26 mouse cellular contexts compared by ENCODE assay signal in genomic region chr1:36739231-36739630, GRCm38 (mm10). TPM values are rescaled to one million over a fixed set of nuclear protein-coding genes. Genes with fewer than 3 reads are reported as not detected.
A peak's percentile ranks its signal among the peaks of the same experiment; 100 is the strongest.
DNase-seq lines count a peak whose midpoint lies in the region; TF ChIP-seq lines count a peak whose summit lies in the region.
"Had no signal": no experiment of that assay in that cellular context is flagged by ENCODE, and none has a peak within 500 bp of the region (broad histone marks: within the 10 kb centered on the region; RNA-seq: fewer than 3 reads in every experiment).

No protein-coding gene starts in this region.

- TF ChIP-seq POLR2A in heart, adult 2 months (IDR thresholded peaks at IDR 0.05; ENCODE audit: insufficient read depth, low read depth, low read length) = no peak

- no peaks in the 10 kb centered on the region; the same call in 1 of the 2 replicates for H3K4me1 ChIP-seq in heart, adult 2 months (ENCODE audit: control insufficient read depth, insufficient read depth, low read length)

- no peak overlapping the region for H3K9ac ChIP-seq in heart, adult 2 months (ENCODE audit: low read depth, low read length)

- peak; percentile 63 for DNase-seq in heart, adult 11 months
- DNase-seq in heart, adult 2 months = no peak
- DNase-seq in fat pad, adult 2 months (ENCODE audit: extremely low read depth, low read depth, low spot score) = peak; percentile 61
- peak; percentile 54 for DNase-seq in gonadal fat pad, adult 2 months (ENCODE audit: low read depth)
- DNase-seq in B cell, adult 2 months = no peak
- no peak for DNase-seq in kidney, postnatal 36 days
- DNase-seq: adrenal gland, adult 2 months; adrenal gland, adult 8-10 months; adrenal gland, postnatal 10 days; adrenal gland, postnatal 14 days; adrenal gland, postnatal 25 days; adrenal gland, postnatal 36 days; cerebellum, adult 11 months; cerebellum, adult 11-12 months; cerebellum, adult 18-20 months; cerebellum, adult 2 months had no signal

- no peaks in the 10 kb centered on the region for H3K79me2 ChIP-seq in heart, adult 2 months (replicated peaks; ENCODE audit: control insufficient read depth, insufficient read depth, low read length)

- no peaks in the 10 kb centered on the region for H3K27me3 ChIP-seq in heart, adult 2 months (ENCODE audit: control insufficient read depth, insufficient read depth, low read length)
- H3K27me3 ChIP-seq: Patski had no signal

- 68% methylated on average over 5 of the region's 5 CpGs for WGBS in heart, adult 2 months

- no peaks in the 10 kb centered on the region for H3K36me3 ChIP-seq in heart, adult 2 months (ENCODE audit: control insufficient read depth, insufficient read depth, low read length)
- H3K36me3 ChIP-seq: G1E had no signal

- TF ChIP-seq CTCF in heart, adult 2 months (IDR thresholded peaks at IDR 0.05) = no peak

- TF ChIP-seq EP300 in heart, adult 2 months (IDR thresholded peaks at IDR 0.05; ENCODE audit: insufficient read depth, low read depth, low read length) = no peak

- no peak overlapping the region for H3K27ac ChIP-seq in heart, adult 2 months

- intact Hi-C loops in heart, adult 2 months (cut with DNase I) = no loop called here

- H3K4me3 ChIP-seq in heart, adult 2 months = no peak overlapping the region

RNA-seq across cellular contexts. Expression of gene Zap70, which starts 22.4 kb away (rescaled TPM):
- under 1 TPM; 0.32 to 0.34 TPM for total RNA-seq in heart, adult 2 months (2021)
- polyA plus RNA-seq in heart, adult 2 months (2012; rRNA removed) = 0.47 TPM in 2 replicates
- polyA plus RNA-seq in gonadal fat pad, adult 2 months (2012; rRNA removed) = 16.6 and 19.2 TPM in 2 replicates
- total RNA-seq: G1E, MEL had no signal
- polyA plus RNA-seq: C2C12 had no signal

RNA-seq across cellular contexts. Expression of gene Actr1b, which starts 25.0 kb away (rescaled TPM):
- 10 to 100 TPM; 89.8 to 98.1 TPM for total RNA-seq in heart, adult 2 months (2021)
- polyA plus RNA-seq in heart, adult 2 months (2012; rRNA removed) = 94.8 and 122 TPM in 2 replicates
- polyA plus RNA-seq in gonadal fat pad, adult 2 months (2012; rRNA removed) = 102 and 123 TPM in 2 replicates

RNA-seq across cellular contexts. Expression of gene 4933424G06Rik, which starts 29.3 kb away (rescaled TPM):
- total RNA-seq in heart, adult 2 months (2021) = not detected
- polyA plus RNA-seq in heart, adult 2 months (2012; rRNA removed) = not detected in 2 replicates
- 0.11 TPM in 1 of 2 replicates, not detected in the other for polyA plus RNA-seq in gonadal fat pad, adult 2 months (2012; rRNA removed)
- total RNA-seq: adrenal gland, adult 18-20 months; adrenal gland, adult 2 months; adrenal gland, adult 8-10 months; adrenal gland, postnatal 10 days; adrenal gland, postnatal 14 days; adrenal gland, postnatal 25 days; adrenal gland, postnatal 36 days; adrenal gland, postnatal 4 days; CH12.LX; ES-E14; MEL had no signal
- polyA plus RNA-seq: activated CD4-positive, CD25-positive, alpha-beta regulatory T cell, adult 4 months; adrenal gland, adult 2 months; CD4-positive, CD25-positive, alpha-beta regulatory T cell, adult 4 months; G1E had no signal

RNA-seq across cellular contexts. Expression of gene Cox5b, which starts 48.0 kb away (rescaled TPM):
- total RNA-seq in heart, adult 2 months (2021) = 1,000 to 10,000 TPM; 2,054 to 2,380 TPM
- polyA plus RNA-seq in heart, adult 2 months (2012; rRNA removed) = 1,765 and 1,963 TPM in 2 replicates
- 453 and 480 TPM in 2 replicates for polyA plus RNA-seq in gonadal fat pad, adult 2 months (2012; rRNA removed)

RNA-seq across cellular contexts. Expression of gene Fam178b, which starts 56.2 kb away (rescaled TPM):
- under 1 TPM in 1 of 2 experiments, not detected in 1; 0.39 TPM for total RNA-seq in heart, adult 2 months (2021)
- 0.80 and 1.5 TPM in 2 replicates for polyA plus RNA-seq in heart, adult 2 months (2012; rRNA removed)
- polyA plus RNA-seq in gonadal fat pad, adult 2 months (2012; rRNA removed) = 6.8 and 10.5 TPM in 2 replicates
- total RNA-seq: adrenal gland, postnatal 14 days; CH12.LX; G1E had no signal
- polyA plus RNA-seq: activated CD4-positive, CD25-positive, alpha-beta regulatory T cell, adult 4 months; CD4-positive, CD25-positive, alpha-beta regulatory T cell, adult 4 months; G1E; Patski had no signal

Comparison
In these comparisons a context has a peak if more than half of its experiments do, and no peak if none do; other contexts are left out.
1. DNase-seq: peak in heart, adult 11 months (single experiment), fat pad, adult 2 months (single experiment) and gonadal fat pad, adult 2 months (single experiment); none in heart, adult 2 months (0 of 2), B cell, adult 2 months (0 of 2) and kidney, postnatal 36 days (0 of 2).
2. RNA of gene Zap70, which starts 22.4 kb away (polyA plus RNA-seq): 16.6 to 19.2 TPM in gonadal fat pad, adult 2 months; 0.47 TPM in heart, adult 2 months; every median in the first group is over 10 times any median in the second.